Mouse (Mus musculus): Measurements from ENCODE around the gene Rac3.

Gene Rac3

DNA sequence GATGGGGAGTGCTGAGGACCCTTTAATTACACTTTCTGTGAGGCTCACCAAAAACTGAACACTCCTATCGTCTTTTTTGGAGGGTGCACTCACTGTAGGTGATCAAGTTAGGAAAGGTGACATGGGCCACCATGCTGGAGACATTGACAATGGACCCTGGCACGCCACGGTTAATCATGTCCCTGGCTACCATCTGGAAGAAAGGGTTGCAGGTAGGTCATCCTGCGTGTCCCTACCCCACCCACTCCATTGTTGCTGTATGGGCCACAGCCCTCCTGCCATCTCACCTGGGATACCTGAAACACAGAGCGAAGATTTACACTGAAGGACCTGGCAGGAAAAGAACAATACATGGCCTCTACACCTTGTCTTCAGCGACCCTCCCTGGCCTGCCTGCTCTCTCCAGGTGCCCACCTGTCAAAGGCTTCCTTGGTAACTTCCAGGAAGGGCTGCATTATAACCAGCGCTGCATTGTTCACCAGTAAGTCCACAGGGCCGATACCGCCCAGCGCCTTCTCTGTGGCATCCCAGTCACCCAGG is 9.1 kb downstream of the Rac3 start:
- peak; percentile 91 for DNase-seq

DNA sequence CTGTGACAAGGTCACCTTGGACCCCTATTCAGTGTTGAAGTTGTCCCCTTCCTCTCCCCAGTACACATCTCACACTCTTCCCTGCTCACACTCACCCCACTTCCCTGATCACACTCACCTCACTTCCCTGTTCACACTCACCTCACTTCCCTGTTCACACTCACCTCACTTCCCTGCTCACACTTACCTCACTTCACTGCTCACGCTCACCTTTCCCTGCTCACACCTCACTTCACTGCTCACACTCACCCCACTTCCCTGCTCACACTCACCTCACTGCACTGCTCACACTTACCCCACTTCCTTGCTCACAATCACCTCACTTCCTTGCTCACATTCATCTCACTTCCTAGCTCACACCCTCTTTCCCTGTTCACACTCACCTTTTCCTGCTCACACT is 10.1 kb downstream of the Rac3 start:
- DNase-seq: peak; percentile 88

DNA sequence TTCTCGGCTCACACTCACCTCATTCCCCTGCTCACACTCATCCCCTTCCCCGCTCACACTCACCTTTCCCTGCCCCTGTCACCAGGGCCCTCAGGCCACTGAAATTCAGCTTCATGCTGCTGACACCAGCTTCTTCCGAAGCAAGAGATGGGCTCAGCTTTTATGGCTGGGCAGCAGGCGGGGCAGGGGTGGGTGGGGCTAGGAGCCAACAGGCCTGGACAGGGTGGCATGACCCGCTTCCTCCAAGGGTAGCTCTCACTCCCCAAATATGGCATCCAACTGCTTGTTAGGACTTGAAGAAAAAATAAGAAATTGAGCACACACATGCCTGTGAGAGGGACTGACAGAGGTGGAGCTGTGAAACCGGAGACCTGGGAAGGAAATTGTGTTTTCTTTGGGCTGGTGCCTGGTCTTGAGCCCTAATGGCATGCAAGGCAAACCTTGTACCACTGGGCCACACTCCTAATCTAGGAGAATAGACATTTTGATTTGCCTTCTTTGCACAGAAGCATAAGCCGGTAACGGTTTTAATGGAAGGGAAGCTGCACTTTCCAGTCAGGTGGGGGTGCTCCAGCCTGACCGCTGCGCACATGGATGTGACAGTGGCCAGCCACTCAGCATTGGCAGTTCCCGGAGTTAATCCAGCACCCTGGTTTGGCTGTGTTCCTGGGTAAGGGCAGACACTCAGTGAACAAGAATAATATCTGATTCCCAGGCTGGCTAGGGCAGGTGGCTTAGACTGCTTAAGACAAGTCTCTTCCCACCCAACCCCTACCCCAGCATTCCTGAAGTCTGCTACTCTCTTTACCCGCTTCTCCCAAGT is 10.8 kb downstream of the Rac3 start, which contains the start of gene Cbr2:
Cbr2 (minus strand) TSS at position 257 of the 823 bp plus-strand sequence.
- DNase-seq: peak; percentile 96

DNA sequence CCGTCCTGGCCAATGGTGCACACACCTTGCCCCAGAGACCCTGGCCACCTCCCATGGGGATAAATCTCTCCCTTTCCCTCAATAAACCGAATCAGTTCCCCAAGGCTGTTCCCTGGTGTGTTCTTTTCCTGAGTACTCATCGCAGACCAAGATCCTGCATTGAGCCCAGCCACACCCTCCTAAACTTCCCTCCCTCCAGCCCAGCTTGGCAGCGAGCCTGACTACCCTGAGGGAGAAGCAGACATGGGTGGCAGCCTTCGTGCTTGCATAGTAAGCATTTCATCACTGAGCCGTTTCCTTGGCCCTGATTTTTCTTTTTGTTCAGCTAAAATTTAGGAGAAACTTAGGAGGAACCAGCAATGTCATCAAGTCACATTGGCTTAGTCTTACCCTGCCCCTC is 12.3 kb downstream of the Rac3 start:
- DNase-seq: peak; percentile 98

DNA sequence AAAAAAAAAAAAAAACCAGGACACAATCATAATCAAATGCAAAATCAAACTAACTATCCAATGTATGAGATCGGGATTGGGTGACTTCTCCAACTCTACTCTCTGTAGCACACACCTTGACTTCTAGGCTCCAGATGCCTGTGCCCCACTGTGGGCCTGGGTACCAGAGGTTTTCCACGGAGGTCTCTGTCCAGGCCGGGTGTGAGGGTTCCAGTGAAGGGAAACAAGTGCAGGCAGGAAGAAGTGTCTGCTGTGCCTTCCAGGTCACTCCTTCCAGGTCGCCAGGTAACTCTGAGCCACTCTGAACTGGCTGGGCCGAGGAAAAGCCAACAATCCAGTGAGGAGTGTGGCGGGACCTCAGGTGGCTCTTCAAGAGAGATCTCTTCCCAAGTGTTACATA is 15.2 kb downstream of the Rac3 start:
- peak; percentile 78 for DNase-seq

DNA sequence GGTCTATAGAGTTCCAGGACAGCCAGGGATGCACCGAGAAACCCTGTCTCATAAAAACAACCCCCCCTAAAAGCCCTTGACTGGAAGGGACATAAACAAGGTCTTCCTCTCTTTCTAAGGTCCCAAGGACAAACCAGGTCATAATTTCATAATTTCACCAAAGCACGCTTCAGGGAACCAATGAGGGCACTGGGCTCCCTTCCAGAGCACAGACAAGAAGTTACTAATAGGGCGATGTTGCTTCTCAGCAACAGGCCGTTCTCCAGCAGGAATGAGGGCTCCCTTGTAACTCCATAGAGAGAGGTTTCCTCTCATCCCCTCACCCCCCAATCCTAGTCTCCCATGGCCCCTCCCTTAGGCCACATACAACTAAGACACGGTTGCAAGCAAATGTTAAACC is 19.7 kb downstream of the Rac3 start:
- no peak for DNase-seq

DNA sequence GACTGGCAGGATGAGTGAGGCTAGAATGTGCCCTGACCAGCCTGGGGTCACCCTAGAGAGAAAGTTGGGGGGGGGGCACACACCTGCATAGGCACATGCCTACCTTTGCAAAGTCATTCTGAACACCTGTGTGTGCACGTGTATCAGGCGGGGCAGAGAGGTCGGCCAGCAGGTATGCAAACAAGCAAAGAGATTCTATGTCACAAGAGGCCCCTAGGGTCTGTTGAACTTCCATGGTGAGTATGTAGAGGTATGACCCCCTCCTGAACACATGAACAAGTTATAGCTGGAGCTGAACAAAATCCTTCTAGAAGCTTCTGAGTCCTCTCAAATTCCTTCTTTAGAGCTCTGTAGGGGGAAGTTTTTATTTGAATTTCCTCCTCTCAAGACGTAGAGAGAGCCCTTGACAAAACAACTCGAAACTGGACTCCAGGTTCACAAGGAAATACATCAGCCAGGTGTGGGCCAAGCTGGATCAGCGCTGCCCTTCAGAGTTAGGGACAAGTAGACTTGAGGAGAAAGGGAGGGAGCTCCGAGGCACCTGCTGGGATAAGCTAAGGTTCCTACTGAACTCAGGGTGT is 22.9 kb downstream of the Rac3 start:
- DNase-seq: peak; percentile 76

DNA sequence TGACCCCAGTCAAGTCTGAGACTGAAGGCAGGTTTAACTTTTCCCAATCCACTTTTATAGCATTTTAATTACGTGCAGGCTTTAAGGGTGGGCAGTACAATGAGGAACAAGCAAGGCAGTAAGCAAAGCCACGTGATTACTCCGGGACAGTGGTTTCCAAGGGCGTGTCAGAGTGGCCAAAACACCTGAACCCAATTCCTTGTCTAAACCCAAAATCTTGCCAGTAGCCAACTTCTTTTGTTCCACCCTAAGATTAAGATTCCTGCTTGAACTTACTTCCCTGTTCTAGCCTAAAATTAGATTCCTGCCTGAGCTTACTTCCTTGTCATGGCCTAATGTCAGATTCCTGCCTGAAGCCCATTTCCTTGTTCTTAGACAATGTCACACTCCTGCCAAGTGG is 26.7 kb downstream of the Rac3 start:
- peak; percentile 95 for DNase-seq

DNA sequence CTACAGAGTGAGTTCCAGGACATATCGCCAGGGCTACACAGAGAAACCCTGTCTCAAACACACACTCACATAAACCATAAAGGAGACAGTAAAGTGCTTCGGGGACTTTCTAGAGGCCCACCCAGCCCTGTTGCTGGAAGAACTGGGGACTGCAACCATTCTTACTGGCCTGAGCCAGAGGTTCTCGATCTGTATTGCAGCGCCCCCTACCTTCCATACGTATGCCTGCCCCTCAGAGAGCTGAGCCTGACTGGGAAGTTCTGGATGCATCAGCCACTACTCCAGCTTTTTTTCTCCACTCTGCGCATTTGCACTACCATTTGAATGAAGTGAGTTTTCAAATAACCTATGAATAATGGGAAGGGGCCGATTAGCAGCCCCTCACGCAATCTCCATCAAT is 28.2 kb downstream of the Rac3 start:
- peak; percentile 94 for DNase-seq

DNA sequence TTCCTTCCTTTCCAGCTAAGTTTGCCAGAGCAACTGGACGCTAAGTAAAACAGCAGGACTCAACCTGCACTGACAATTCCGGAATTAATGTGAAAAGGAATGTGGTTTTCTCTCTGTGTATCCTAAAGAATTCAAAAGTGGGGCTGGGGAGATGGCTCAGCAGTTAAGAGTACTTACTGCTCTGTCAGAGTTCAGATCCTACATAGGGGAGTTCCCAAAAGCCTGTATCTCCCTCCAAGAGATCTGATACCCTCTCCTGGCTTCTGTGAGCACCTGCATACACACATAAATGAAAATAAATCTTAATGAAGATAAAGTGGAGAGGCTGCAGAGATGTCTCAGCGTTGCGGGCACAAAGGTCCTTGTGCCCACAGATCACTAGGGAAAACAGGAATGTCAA is 30.3 kb downstream of the Rac3 start:
- DNase-seq: peak; percentile 65

DNA sequence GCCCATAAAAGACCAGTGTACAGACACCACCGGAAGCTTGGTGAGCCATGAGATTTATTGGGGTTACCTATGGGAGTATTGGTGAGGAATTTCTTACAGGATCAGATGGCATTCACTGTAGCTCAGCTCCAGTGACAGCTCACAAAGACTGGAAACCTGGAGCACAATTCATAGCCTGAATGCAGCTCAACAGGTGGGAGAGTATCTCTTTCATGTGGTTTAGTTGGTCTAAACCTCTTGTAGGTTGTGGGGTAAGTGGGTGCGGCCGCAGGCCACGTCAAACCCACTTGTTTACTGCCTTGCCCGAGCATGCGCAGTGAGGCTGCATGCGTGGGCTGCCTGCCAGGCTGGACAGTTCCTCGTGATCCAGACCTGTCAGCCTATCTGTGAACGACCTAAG is 39.0 kb downstream of the Rac3 start:
- DNase-seq: no peak

DNA sequence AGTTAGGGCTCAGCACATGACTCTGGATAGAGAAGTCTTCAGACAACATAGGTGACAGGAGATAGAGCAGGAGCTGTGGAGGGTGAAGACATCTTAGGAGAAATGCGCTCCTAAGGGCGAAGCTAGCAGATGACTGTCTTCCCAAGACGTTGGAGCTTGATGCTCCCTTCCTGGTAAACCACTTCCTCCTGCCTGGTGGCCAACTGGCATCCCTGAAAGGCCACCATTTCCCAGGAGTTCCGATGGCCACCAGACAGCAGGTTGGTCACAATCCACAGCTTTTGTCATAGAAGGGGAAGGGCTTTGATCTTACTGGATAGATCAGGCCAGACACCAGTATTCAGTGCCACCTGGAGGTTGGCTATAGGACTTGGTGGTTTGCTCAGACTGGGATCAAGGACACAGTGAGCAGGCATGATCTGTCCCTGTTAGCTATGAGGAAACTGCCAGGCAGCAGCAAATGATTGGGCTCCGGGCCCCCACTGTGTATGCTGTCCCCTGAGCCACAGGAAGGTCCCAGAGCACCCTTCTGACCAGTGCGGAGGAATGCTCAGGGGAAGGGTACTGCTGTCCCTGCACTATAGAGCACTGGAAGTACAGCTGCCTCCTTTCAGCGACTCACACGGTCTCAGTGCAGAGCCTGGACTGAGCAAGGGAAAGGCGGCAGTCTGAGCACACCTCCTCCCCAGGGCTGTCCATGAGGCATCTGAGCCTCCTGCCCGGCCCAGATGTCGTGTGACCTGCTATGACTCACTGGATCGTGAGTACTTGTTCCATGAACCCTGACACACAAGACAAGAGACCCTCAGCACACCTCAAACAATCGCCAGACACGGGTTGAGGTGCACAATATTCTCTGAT is 40.8 kb downstream of the Rac3 start:
- peak; percentile 66 for DNase-seq

DNA sequence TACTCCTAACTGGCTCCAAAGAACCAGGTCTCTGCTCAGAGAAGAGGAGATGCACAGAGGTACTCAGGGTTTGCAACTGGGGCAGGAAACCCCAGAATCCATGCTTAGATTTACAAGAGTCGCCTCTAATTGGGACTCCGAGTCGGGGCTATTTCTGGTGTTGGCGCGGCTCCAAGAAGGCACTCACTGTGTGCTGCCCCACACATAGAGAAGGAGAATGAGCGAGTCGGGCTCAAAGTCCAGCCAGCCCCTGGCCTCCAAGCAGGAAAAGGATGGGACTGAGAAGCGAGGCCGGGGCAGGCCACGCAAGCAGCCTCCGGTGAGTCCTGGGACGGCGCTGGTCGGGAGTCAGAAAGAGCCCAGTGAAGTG is 41.4 kb downstream of the Rac3 start, which contains the start of gene Hmga1b:
Hmga1b (plus strand) TSS at position 123 of the 370 bp plus-strand sequence.
- peak; percentile 83 for DNase-seq

DNA sequence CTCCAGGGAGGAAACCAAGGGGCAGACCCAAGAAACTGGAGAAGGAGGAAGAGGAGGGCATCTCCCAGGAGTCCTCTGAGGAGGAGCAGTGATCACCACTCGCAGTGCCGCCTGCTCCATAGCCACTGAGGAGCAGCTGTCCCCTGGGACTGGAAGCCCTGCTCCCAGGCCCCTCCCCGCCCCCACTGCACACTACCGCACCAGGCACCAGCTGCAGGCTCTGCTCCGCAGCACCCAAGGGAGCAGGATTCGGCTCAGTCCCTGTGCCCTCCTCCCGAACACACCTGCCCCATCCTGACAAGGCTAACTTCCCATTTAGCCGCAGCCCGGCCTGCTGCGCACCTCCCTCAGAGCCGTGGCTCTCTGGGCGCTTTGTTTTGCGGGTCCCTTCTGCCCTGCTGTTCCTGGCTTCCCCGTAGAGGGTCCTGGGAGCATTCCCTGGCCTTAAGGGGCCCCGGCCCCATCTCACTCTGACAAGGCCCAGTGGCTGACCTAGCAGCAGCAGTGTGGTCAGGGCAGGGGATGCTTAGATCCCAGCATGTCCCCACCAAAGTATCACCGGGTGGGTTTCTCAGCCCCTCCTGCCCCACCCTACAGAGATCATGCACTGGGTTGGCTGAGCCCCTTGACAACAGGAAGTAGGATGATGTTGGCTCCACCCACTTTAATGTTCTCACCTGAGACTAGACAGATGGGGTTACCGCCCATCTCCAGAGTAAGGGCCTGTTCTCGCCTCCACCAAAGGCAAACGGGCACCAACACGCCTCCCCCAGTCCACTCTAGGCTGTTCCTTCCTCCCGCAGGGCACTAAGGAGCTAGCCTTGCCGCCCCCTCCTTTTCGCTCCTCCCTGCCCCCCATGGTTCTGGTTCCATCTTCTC is 42.1 kb downstream of the Rac3 start:
- DNase-seq: peak; percentile 81

DNA sequence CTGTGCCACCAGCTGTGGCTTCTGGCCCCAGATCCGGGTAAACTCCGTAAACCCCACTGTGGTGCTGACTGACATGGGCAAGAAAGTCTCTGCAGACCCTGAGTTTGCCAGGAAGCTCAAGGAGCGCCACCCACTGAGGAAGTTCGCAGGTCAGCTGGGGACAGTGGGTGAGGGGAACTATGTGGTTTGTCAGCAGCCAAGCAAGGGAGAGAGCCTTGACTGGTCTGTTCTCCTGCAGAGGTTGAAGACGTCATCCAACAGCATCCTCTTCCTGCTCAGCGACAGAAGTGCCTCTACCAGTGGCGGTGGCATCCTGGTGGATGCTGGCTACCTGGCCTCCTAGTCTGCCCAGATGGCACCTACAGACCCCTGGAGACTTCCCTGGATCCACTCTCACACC is 45.8 kb downstream of the Rac3 start:
- DNase-seq: peak; percentile 72

DNA sequence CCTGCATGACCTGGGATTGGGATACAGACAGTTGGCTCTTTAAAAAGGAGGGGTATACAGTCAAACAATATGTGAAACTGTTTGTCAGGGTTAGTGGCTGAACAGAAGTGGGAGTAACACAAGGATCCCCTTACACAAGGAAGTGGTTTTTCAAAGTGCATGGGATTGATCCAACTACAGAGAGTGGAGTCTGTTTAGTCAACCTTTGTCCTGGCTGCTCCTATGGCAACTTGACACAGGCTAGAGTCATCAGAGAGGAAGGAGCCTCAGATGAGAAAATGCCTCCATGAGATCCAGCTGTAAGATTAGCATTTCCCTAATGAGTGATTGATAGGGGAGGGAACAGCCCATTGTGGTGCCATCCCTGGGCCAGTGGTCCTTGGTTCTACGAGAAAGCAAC is 46.9 kb downstream of the Rac3 start:
- peak; percentile 74 for DNase-seq

DNA sequence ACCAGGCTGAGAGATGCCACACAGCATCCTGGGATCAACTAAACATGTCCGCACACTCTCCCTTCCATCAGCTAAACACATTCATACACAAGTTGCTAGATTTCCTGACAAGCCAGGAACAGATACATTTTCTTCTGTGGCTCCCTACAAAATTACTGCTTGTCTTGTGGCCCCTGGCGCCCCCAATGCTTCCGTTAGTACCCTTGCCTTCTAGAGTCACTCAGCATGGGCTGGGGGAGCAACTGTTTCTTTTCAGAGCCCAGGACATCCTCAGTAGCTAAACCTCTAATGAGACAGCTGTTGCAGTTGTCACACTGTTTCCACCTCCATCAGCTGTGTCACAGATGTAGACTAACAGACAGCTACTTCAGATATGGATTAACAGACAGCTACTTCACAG is 51.5 kb downstream of the Rac3 start:
- no peak for DNase-seq
